Mouse (Mus musculus) spleen, adult 2 months (tissue): ENCODE results near the gene Calm3.

Experiments
- CTCF ChIP-seq: fragments of 200-500 bp; IDR thresholded peaks from 2 replicates; pipeline ENCODE4 v1.5.1; 2011; ENCODE audit warnings: mild to moderate bottlenecking, inconsistent platforms; ENCODE audit not compliant: insufficient read depth, insufficient read length, insufficient replicate concordance; ENCODE audit errors: extremely low read depth
- POLR2A ChIP-seq: fragments of 200-500 bp; IDR thresholded peaks from 2 replicates; pipeline ENCODE4 v1.6.1; 2011; ENCODE audit warnings: low read depth, low read length, inconsistent platforms

DNA sequence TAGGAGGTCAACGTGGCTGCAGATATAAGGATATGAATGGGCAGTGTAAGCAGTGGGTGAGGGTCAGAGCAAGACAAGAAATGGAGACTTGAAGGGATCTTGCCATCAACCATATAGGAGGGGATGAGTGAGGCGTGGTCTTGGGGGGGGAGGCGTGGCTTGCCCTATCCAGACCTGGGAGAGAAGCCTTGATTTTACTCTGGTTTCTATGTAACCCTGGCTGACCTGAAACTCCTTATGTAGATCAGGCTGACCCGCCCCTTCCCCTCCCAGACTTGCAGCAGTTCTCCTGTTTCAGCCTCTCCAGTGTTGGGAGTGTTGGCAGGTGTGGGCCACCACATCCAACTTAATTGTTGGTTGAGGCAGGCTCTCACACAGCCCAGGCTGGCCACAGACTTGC, 39.6 kb downstream of the Calm3 start:
- TF ChIP-seq CTCF (no peak), POLR2A (no peak)
